Mouse (Mus musculus): Measurements from ENCODE around the gene Ripor3. TPM values are rescaled to one million over a fixed set of nuclear protein-coding genes. Genes with fewer than 3 reads are reported as not detected.

The Ripor3 gene
- total and polyA plus RNA-seq, 3 experiments = 0.17 TPM; not detected in 2

GRCm38 (mm10) chr2:167950681-167951080, 59.7 kb downstream of the Ripor3 start:
- Histone ChIP-seq H3K4me1 (ENCODE audit: control insufficient read depth in 1 of 2, insufficient read depth in 2 of 2) (peaks cover 77 to 98% of the 10 kb centered on the region in 2 experiments), H3K4me3 (replicated peaks in 1 of 3; ENCODE audit: low read depth in 2 of 3, low read length in 2 of 3, poor library complexity in 1 of 3) (no peak overlapping the region)
- in situ Hi-C loops (cut with MboI; ENCODE audit: low pct_ligation_motif_present, low pct_unique_long_range_greater_than_20kb, low sequenced_read_pairs) = no loop called here

GRCm38 (mm10) chr2:167949808-167950207, 60.6 kb downstream of the Ripor3 start:
- Histone ChIP-seq H3K27me3 (replicated peaks) (no peaks in the 10 kb centered on the region), H3K9ac (ENCODE audit: insufficient read depth, low read depth) (no peak overlapping the region), H3K36me3 (replicated peaks in 1 of 2; ENCODE audit: control insufficient read depth in 1 of 2, insufficient read depth in 1 of 2, low read length in 1 of 2) (peaks cover 0 to 66% of the 10 kb centered on the region in 2 experiments), H3K9me3 (replicated peaks; ENCODE audit: low read length) (no peaks in the 10 kb centered on the region), H3K79me2 (replicated peaks; ENCODE audit: control insufficient read depth, extremely low read depth, insufficient read depth, poor library complexity, severe bottlenecking) (peaks cover 98% of the 10 kb centered on the region), H3K27ac (ENCODE audit: insufficient read depth, low read depth) (no peak overlapping the region), H3K4me1 (ENCODE audit: control insufficient read depth in 1 of 2, insufficient read depth in 2 of 2) (peaks cover 76 to 99% of the 10 kb centered on the region in 2 experiments), H3K4me2 (ENCODE audit: insufficient read depth, low read depth, poor library complexity, severe bottlenecking) (no peak overlapping the region), H3K4me3 (replicated peaks in 1 of 3; ENCODE audit: low read depth in 2 of 3, low read length in 2 of 3, poor library complexity in 1 of 3) (no peak overlapping the region)
- in situ Hi-C loops (cut with MboI; ENCODE audit: low pct_ligation_motif_present, low pct_unique_long_range_greater_than_20kb, low sequenced_read_pairs) (no loop called here), dilution Hi-C loops (cut with MboI; ENCODE audit: extremely low pct_ligation_motif_present, extremely low pct_unique_long_range_greater_than_20kb, low sequenced_read_pairs) (no loop called here)
- no peak for DNase-seq (ENCODE audit: extremely low read depth)
- no peak for TF ChIP-seq ZNF384 (IDR thresholded peaks at IDR 0.05; ENCODE audit: low read depth, low read length)
- no peak for TF ChIP-seq POLR2A (IDR thresholded peaks at IDR 0.05; ENCODE audit: low read depth, low read length)
- no peak for TF ChIP-seq MAFK (IDR thresholded peaks at IDR 0.05; ENCODE audit: insufficient replicate concordance, low read length)
- no peak for TF ChIP-seq GABPA (IDR thresholded peaks at IDR 0.05; ENCODE audit: insufficient replicate concordance, low read depth, low read length)
- TF ChIP-seq NELFE (IDR thresholded peaks at IDR 0.05; ENCODE audit: low read depth, low read length) = no peak
- TF ChIP-seq HCFC1 (IDR thresholded peaks at IDR 0.05; ENCODE audit: low read depth, low read length) = no peak
- TF ChIP-seq MEF2A (IDR thresholded peaks at IDR 0.05; ENCODE audit: borderline replicate concordance, low read depth, low read length) = no peak
- TF ChIP-seq UBTF (IDR thresholded peaks at IDR 0.05; ENCODE audit: low read depth, low read length) = no peak
- TF ChIP-seq TCF12 (IDR thresholded peaks at IDR 0.05; ENCODE audit: low read depth, low read length) = no peak
- TF ChIP-seq CHD2 (IDR thresholded peaks at IDR 0.05; ENCODE audit: low read length) = no peak
- TF ChIP-seq JUND (conservative IDR thresholded peaks at IDR 0.05; ENCODE audit: low read depth, low read length) = no peak
- no peak for TF ChIP-seq IRF4 (IDR thresholded peaks at IDR 0.05; ENCODE audit: low read depth, low read length)
- TF ChIP-seq SMC3 (IDR thresholded peaks at IDR 0.05; ENCODE audit: low read depth, low read length) = no peak
- no peak for TF ChIP-seq MYC (IDR thresholded peaks at IDR 0.05; ENCODE audit: low read depth, low read length)
- no peak for TF ChIP-seq BHLHE40 (IDR thresholded peaks at IDR 0.05; ENCODE audit: low read depth, low read length)

More at GRCm38 (mm10) chr2:167950681-167951080, 59.7 kb downstream of the Ripor3 start:
- Histone ChIP-seq H3K36me3 (replicated peaks in 1 of 2; ENCODE audit: control insufficient read depth in 1 of 2, insufficient read depth in 1 of 2, low read length in 1 of 2) (peaks cover 0 to 63% of the 10 kb centered on the region in 2 experiments), H3K9me3 (replicated peaks; ENCODE audit: low read length) (no peaks in the 10 kb centered on the region), H3K9ac (ENCODE audit: insufficient read depth, low read depth) (no peak overlapping the region), H3K27me3 (replicated peaks) (no peaks in the 10 kb centered on the region), H3K27ac (ENCODE audit: insufficient read depth, low read depth) (peak overlapping the region; percentile 59; the same call in 1 of the 2 replicates), H3K79me2 (replicated peaks; ENCODE audit: control insufficient read depth, extremely low read depth, insufficient read depth, poor library complexity, severe bottlenecking) (peaks cover 97% of the 10 kb centered on the region), H3K4me2 (ENCODE audit: insufficient read depth, low read depth, poor library complexity, severe bottlenecking) (no peak overlapping the region)
- DNase-seq (ENCODE audit: extremely low read depth) = no peak
- TF ChIP-seq MYC (IDR thresholded peaks at IDR 0.05; ENCODE audit: low read depth, low read length) = no peak
- no peak for TF ChIP-seq KAT2A (IDR thresholded peaks at IDR 0.05; ENCODE audit: insufficient replicate concordance, low read length)
- no peak for TF ChIP-seq POLR2AphosphoS2 (IDR thresholded peaks at IDR 0.05; ENCODE audit: low read depth, low read length)
- no peak for TF ChIP-seq UBTF (IDR thresholded peaks at IDR 0.05; ENCODE audit: low read depth, low read length)
- TF ChIP-seq HCFC1 (IDR thresholded peaks at IDR 0.05; ENCODE audit: low read depth, low read length) = no peak
- TF ChIP-seq ZMIZ1 (IDR thresholded peaks at IDR 0.05; ENCODE audit: low read depth, low read length) = no peak
- no peak for TF ChIP-seq EP300 (IDR thresholded peaks at IDR 0.05; ENCODE audit: low read length)
- TF ChIP-seq IRF4 (IDR thresholded peaks at IDR 0.05; ENCODE audit: low read depth, low read length) = no peak
- dilution Hi-C loops (cut with MboI; ENCODE audit: extremely low pct_ligation_motif_present, extremely low pct_unique_long_range_greater_than_20kb, low sequenced_read_pairs) = no loop called here

Data from CH12.LX (cell line).